Mouse (Mus musculus): ENCODE measurements around the gene Rint1. TPM values are rescaled to one million over a fixed set of nuclear protein-coding genes. Genes with fewer than 3 reads are reported as not detected.

Rint1 gene
- polyA plus RNA-seq, 1 experiment from 2014 or later: 29.8 TPM

- Histone ChIP-seq H3K27me3 (ENCODE audit: control insufficient read depth, insufficient read depth, low read length) (no peaks in the 10 kb centered on the region), H3K27ac (replicated peaks; ENCODE audit: low read depth, low read length) (no peak overlapping the region), H3K36me3 (ENCODE audit: control insufficient read depth, insufficient read depth, low read length) (peaks cover 57% of the 10 kb centered on the region), H3K9me3 (ENCODE audit: control insufficient read depth, low read length) (no peaks in the 10 kb centered on the region), H3K4me1 (ENCODE audit: control insufficient read depth, insufficient read depth, low read length) (no peaks in the 10 kb centered on the region), H3K4me2 (ENCODE audit: low read length) (no peak overlapping the region), H3K9ac (replicated peaks; ENCODE audit: low read length) (no peak overlapping the region), H3K4me3 (replicated peaks; ENCODE audit: low read depth, low read length) (no peak overlapping the region)
- ATAC-seq (ENCODE audit: low FRiP score, low TSS enrichment): no peak
- no peak for DNase-seq
These were observed 69.7 kb downstream of the Rint1 start for GRCm38 (mm10) chr5:23857189-23857588.

- Histone ChIP-seq H3K9me3 (ENCODE audit: control insufficient read depth, low read length) (no peaks in the 10 kb centered on the region), H3K4me1 (ENCODE audit: control insufficient read depth, insufficient read depth, low read length) (no peaks in the 10 kb centered on the region), H3K4me2 (ENCODE audit: low read length) (no peak overlapping the region), H3K27me3 (ENCODE audit: control insufficient read depth, insufficient read depth, low read length) (no peaks in the 10 kb centered on the region), H3K27ac (replicated peaks; ENCODE audit: low read depth, low read length) (no peak overlapping the region), H3K4me3 (replicated peaks; ENCODE audit: low read depth, low read length) (no peak overlapping the region), H3K36me3 (ENCODE audit: control insufficient read depth, insufficient read depth, low read length) (peaks cover 50% of the 10 kb centered on the region), H3K9ac (replicated peaks; ENCODE audit: low read length) (no peak overlapping the region)
- no peak for ATAC-seq (ENCODE audit: low FRiP score, low TSS enrichment)
- WGBS: 92% methylated on average over 3 of the region's 3 CpGs
- DNase-seq: no peak
These were observed 70.5 kb downstream of the Rint1 start for GRCm38 (mm10) chr5:23858001-23858400.

GRCm38 (mm10) chr5:23858643-23859042 lies 71.1 kb downstream of the Rint1 start:
- ATAC-seq (ENCODE audit: low FRiP score, low TSS enrichment) (no peak), DNase-seq (peak; percentile 16)
- H3K4me1 ChIP-seq (ENCODE audit: control insufficient read depth, insufficient read depth, low read length): no peaks in the 10 kb centered on the region
- no peaks in the 10 kb centered on the region for H3K9me3 ChIP-seq (ENCODE audit: control insufficient read depth, low read length)
- peaks cover 44% of the 10 kb centered on the region for H3K36me3 ChIP-seq (ENCODE audit: control insufficient read depth, insufficient read depth, low read length)
- H3K9ac ChIP-seq (replicated peaks; ENCODE audit: low read length): no peak overlapping the region
- H3K4me2 ChIP-seq (ENCODE audit: low read length): no peak overlapping the region
- H3K27ac ChIP-seq (replicated peaks; ENCODE audit: low read depth, low read length): no peak overlapping the region
- no peak overlapping the region for H3K4me3 ChIP-seq (replicated peaks; ENCODE audit: low read depth, low read length)
- H3K27me3 ChIP-seq (ENCODE audit: control insufficient read depth, insufficient read depth, low read length): no peaks in the 10 kb centered on the region
- 84% methylated on average over 7 of the region's 7 CpGs for WGBS

GRCm38 (mm10) chr5:23859087-23859718 lies 71.7 kb downstream of the Rint1 start:
- H3K9ac ChIP-seq (replicated peaks; ENCODE audit: low read length): no peak overlapping the region
- ATAC-seq (ENCODE audit: low FRiP score, low TSS enrichment): no peak
- H3K4me2 ChIP-seq (ENCODE audit: low read length): no peak overlapping the region
- H3K27ac ChIP-seq (replicated peaks; ENCODE audit: low read depth, low read length): no peak overlapping the region
- 95% methylated on average over 1 of the region's 1 CpGs for WGBS
- no peaks in the 10 kb centered on the region for H3K4me1 ChIP-seq (ENCODE audit: control insufficient read depth, insufficient read depth, low read length)
- H3K27me3 ChIP-seq (ENCODE audit: control insufficient read depth, insufficient read depth, low read length): no peaks in the 10 kb centered on the region
- H3K36me3 ChIP-seq (ENCODE audit: control insufficient read depth, insufficient read depth, low read length): peaks cover 40% of the 10 kb centered on the region
- H3K4me3 ChIP-seq (replicated peaks; ENCODE audit: low read depth, low read length): no peak overlapping the region
- DNase-seq: no peak
- H3K9me3 ChIP-seq (ENCODE audit: control insufficient read depth, low read length): no peaks in the 10 kb centered on the region

- Histone ChIP-seq H3K27me3 (ENCODE audit: control insufficient read depth, insufficient read depth, low read length) (no peaks in the 10 kb centered on the region), H3K4me2 (ENCODE audit: low read length) (no peak overlapping the region), H3K4me3 (replicated peaks; ENCODE audit: low read depth, low read length) (no peak overlapping the region), H3K36me3 (ENCODE audit: control insufficient read depth, insufficient read depth, low read length) (peaks cover 33% of the 10 kb centered on the region), H3K27ac (replicated peaks; ENCODE audit: low read depth, low read length) (no peak overlapping the region), H3K9me3 (ENCODE audit: control insufficient read depth, low read length) (no peaks in the 10 kb centered on the region), H3K4me1 (ENCODE audit: control insufficient read depth, insufficient read depth, low read length) (no peaks in the 10 kb centered on the region), H3K9ac (replicated peaks; ENCODE audit: low read length) (no peak overlapping the region)
- WGBS: 74% methylated on average over 5 of the region's 5 CpGs
- ATAC-seq (ENCODE audit: low FRiP score, low TSS enrichment) (no peak), DNase-seq (no peak)
These were observed 72.4 kb downstream of the Rint1 start for GRCm38 (mm10) chr5:23859896-23860295.

GRCm38 (mm10) chr5:23861721-23862120 lies 74.2 kb downstream of the Rint1 start:
- Histone ChIP-seq H3K36me3 (ENCODE audit: control insufficient read depth, insufficient read depth, low read length) (peaks cover 14% of the 10 kb centered on the region), H3K9me3 (ENCODE audit: control insufficient read depth, low read length) (no peaks in the 10 kb centered on the region)

GRCm38 (mm10) chr5:23862291-23862690 lies 74.8 kb downstream of the Rint1 start:
- Histone ChIP-seq H3K9ac (replicated peaks; ENCODE audit: low read length) (no peak overlapping the region), H3K27me3 (ENCODE audit: control insufficient read depth, insufficient read depth, low read length) (no peaks in the 10 kb centered on the region), H3K36me3 (ENCODE audit: control insufficient read depth, insufficient read depth, low read length) (peaks cover 11% of the 10 kb centered on the region; the same call in 1 of the 2 replicates), H3K9me3 (ENCODE audit: control insufficient read depth, low read length) (no peaks in the 10 kb centered on the region), H3K27ac (replicated peaks; ENCODE audit: low read depth, low read length) (no peak overlapping the region), H3K4me1 (ENCODE audit: control insufficient read depth, insufficient read depth, low read length) (no peaks in the 10 kb centered on the region), H3K4me2 (ENCODE audit: low read length) (no peak overlapping the region), H3K4me3 (replicated peaks; ENCODE audit: low read depth, low read length) (no peak overlapping the region)
- DNase-seq (peak; percentile 20), ATAC-seq (ENCODE audit: low FRiP score, low TSS enrichment) (no peak)
- WGBS: 86% methylated on average over 5 of the region's 5 CpGs

More at GRCm38 (mm10) chr5:23861721-23862120, 74.2 kb downstream of the Rint1 start:
- Histone ChIP-seq H3K4me1 (ENCODE audit: control insufficient read depth, insufficient read depth, low read length) (no peaks in the 10 kb centered on the region), H3K9ac (replicated peaks; ENCODE audit: low read length) (no peak overlapping the region), H3K27me3 (ENCODE audit: control insufficient read depth, insufficient read depth, low read length) (no peaks in the 10 kb centered on the region), H3K27ac (replicated peaks; ENCODE audit: low read depth, low read length) (no peak overlapping the region), H3K4me3 (replicated peaks; ENCODE audit: low read depth, low read length) (no peak overlapping the region), H3K4me2 (ENCODE audit: low read length) (no peak overlapping the region)
- ATAC-seq (ENCODE audit: low FRiP score, low TSS enrichment): no peak
- no peak for DNase-seq
- WGBS: 95% methylated on average over 9 of the region's 9 CpGs

- DNase-seq (no peak), ATAC-seq (ENCODE audit: low FRiP score, low TSS enrichment) (no peak)
- H3K4me3 ChIP-seq (replicated peaks; ENCODE audit: low read depth, low read length): no peak overlapping the region
- 85% methylated on average over 7 of the region's 7 CpGs for WGBS
- no peak overlapping the region for H3K27ac ChIP-seq (replicated peaks; ENCODE audit: low read depth, low read length)
- H3K4me1 ChIP-seq (ENCODE audit: control insufficient read depth, insufficient read depth, low read length): no peaks in the 10 kb centered on the region
- no peak overlapping the region for H3K4me2 ChIP-seq (ENCODE audit: low read length)
- peaks cover 3% of the 10 kb centered on the region; the same call in 1 of the 2 replicates for H3K36me3 ChIP-seq (ENCODE audit: control insufficient read depth, insufficient read depth, low read length)
- no peak overlapping the region for H3K9ac ChIP-seq (replicated peaks; ENCODE audit: low read length)
- no peaks in the 10 kb centered on the region for H3K9me3 ChIP-seq (ENCODE audit: control insufficient read depth, low read length)
- H3K27me3 ChIP-seq (ENCODE audit: control insufficient read depth, insufficient read depth, low read length): no peaks in the 10 kb centered on the region
These were observed 75.9 kb downstream of the Rint1 start for GRCm38 (mm10) chr5:23863166-23864053.
